ENCODE assay signal across 9 mouse cellular contexts in the genomic region with DNA sequence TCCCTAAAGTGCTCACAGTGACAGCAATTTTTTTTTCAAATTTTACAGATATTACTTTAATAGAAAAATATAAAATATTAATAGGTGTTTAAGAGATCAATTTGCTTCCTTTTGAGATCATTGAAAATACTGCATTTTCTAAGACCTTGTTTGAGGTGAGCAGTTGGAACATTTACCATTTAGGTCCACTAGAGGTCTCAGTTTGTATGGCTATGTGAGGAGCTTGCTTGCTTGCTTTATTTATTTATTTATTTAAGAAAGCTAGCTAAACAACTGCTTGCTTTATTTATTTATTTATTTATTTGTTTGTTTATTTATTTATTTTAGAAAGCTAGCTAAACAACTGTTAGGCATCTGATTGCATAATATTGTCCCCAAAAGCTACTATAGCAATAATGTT. TPM values are rescaled to one million over a fixed set of nuclear protein-coding genes. Genes with fewer than 3 reads are reported as not detected.
DNase-seq lines count a peak whose midpoint lies in the region; ATAC-seq lines count a peak whose summit lies in the region.
"Had no signal": no experiment of that assay in that cellular context is flagged by ENCODE, and none has a peak within 500 bp of the region (broad histone marks: within the 10 kb centered on the region; RNA-seq: fewer than 3 reads in every experiment).

No protein-coding gene starts in this region.

- ATAC-seq in embryonic facial prominence, embryonic 11.5 days (replicated peaks; ENCODE audit: insufficient number of reproducible peaks, low FRiP score, low TSS enrichment, low read depth) = no peak
- ATAC-seq in limb, embryonic 13.5 days (ENCODE audit: low FRiP score, low read depth) = peak; percentile 69
- 0 out of 2 replicates have a peak, but pooled peaks have one; percentile 55 for ATAC-seq in midbrain, embryonic 14.5 days (ENCODE audit: low FRiP score, low TSS enrichment)

- no peak overlapping the region for H3K4me2 ChIP-seq in embryonic facial prominence, embryonic 11.5 days (ENCODE audit: low read depth, low read length)
- H3K4me2 ChIP-seq in limb, embryonic 13.5 days (replicated peaks) = no peak overlapping the region
- no peak overlapping the region for H3K4me2 ChIP-seq in midbrain, embryonic 14.5 days (ENCODE audit: low read length)

- no peaks in the 10 kb centered on the region for H3K36me3 ChIP-seq in embryonic facial prominence, embryonic 11.5 days (replicated peaks; ENCODE audit: control insufficient read depth, insufficient read depth, low read depth, low read length)
- no peaks in the 10 kb centered on the region for H3K36me3 ChIP-seq in embryonic facial prominence, embryonic 10.5 days (replicated peaks)
- no peaks in the 10 kb centered on the region for H3K36me3 ChIP-seq in limb, embryonic 13.5 days
- no peaks in the 10 kb centered on the region for H3K36me3 ChIP-seq in limb, embryonic 10.5 days
- no peaks in the 10 kb centered on the region for H3K36me3 ChIP-seq in midbrain, embryonic 14.5 days (ENCODE audit: control insufficient read depth, insufficient read depth, low read length)

- H3K27ac ChIP-seq in embryonic facial prominence, embryonic 11.5 days (replicated peaks; ENCODE audit: low read depth, low read length) = no peak overlapping the region
- H3K27ac ChIP-seq in embryonic facial prominence, embryonic 10.5 days (replicated peaks) = no peak overlapping the region
- H3K27ac ChIP-seq in limb, embryonic 13.5 days = no peak overlapping the region
- no peak overlapping the region for H3K27ac ChIP-seq in limb, embryonic 10.5 days
- H3K27ac ChIP-seq in midbrain, embryonic 14.5 days (replicated peaks; ENCODE audit: low read depth, low read length) = no peak overlapping the region

- no peaks in the 10 kb centered on the region for H3K27me3 ChIP-seq in embryonic facial prominence, embryonic 11.5 days (ENCODE audit: control insufficient read depth, insufficient read depth, low read length)
- no peaks in the 10 kb centered on the region for H3K27me3 ChIP-seq in embryonic facial prominence, embryonic 10.5 days (replicated peaks; ENCODE audit: low read depth, poor library complexity, severe bottlenecking)
- H3K27me3 ChIP-seq in limb, embryonic 13.5 days = no peaks in the 10 kb centered on the region
- no peaks in the 10 kb centered on the region for H3K27me3 ChIP-seq in limb, embryonic 10.5 days (ENCODE audit: low read depth, poor library complexity, severe bottlenecking)
- H3K27me3 ChIP-seq in midbrain, embryonic 14.5 days (ENCODE audit: control insufficient read depth, insufficient read depth, low read length) = no peaks in the 10 kb centered on the region

- H3K9ac ChIP-seq in embryonic facial prominence, embryonic 11.5 days (replicated peaks; ENCODE audit: low read length) = no peak overlapping the region
- no peak overlapping the region for H3K9ac ChIP-seq in limb, embryonic 13.5 days
- no peak overlapping the region for H3K9ac ChIP-seq in midbrain, embryonic 14.5 days (replicated peaks; ENCODE audit: low read length)

- no peaks in the 10 kb centered on the region for H3K9me3 ChIP-seq in embryonic facial prominence, embryonic 11.5 days (replicated peaks; ENCODE audit: control insufficient read depth, low read length)
- no peaks in the 10 kb centered on the region for H3K9me3 ChIP-seq in embryonic facial prominence, embryonic 10.5 days
- H3K9me3 ChIP-seq in limb, embryonic 13.5 days = no peaks in the 10 kb centered on the region
- no peaks in the 10 kb centered on the region for H3K9me3 ChIP-seq in limb, embryonic 10.5 days (replicated peaks)
- no peaks in the 10 kb centered on the region for H3K9me3 ChIP-seq in midbrain, embryonic 14.5 days (ENCODE audit: control insufficient read depth, low read length)

- peak; percentile 54 for DNase-seq in embryonic facial prominence, embryonic 11.5 days (ENCODE audit: low spot score)
- DNase-seq in embryonic facial prominence, embryonic 10.5 days (ENCODE audit: low spot score) = no peak
- DNase-seq in limb, embryonic 10.5 days (ENCODE audit: low spot score) = no peak
- DNase-seq in brain, adult 2 months (ENCODE audit: low read depth, low spot score) = peak; percentile 80
- DNase-seq in midbrain, embryonic 14.5 days = peak; percentile 79
- no peak for DNase-seq in right cerebral cortex, postnatal 10 days (ENCODE audit: low spot score in 2 of 2)
- no peak for DNase-seq in frontal cortex, postnatal 14 days (ENCODE audit: low spot score in 2 of 2)
- DNase-seq: liver had no signal

- H3K4me3 ChIP-seq in embryonic facial prominence, embryonic 11.5 days (ENCODE audit: low read depth, low read length) = no peak overlapping the region
- no peak overlapping the region for H3K4me3 ChIP-seq in embryonic facial prominence, embryonic 10.5 days
- no peak overlapping the region for H3K4me3 ChIP-seq in limb, embryonic 13.5 days
- no peak overlapping the region for H3K4me3 ChIP-seq in limb, embryonic 10.5 days
- no peak overlapping the region for H3K4me3 ChIP-seq in midbrain, embryonic 14.5 days (replicated peaks; ENCODE audit: low read depth, low read length)

- no peaks in the 10 kb centered on the region for H3K4me1 ChIP-seq in embryonic facial prominence, embryonic 11.5 days (ENCODE audit: control insufficient read depth, insufficient read depth, low read length)
- no peaks in the 10 kb centered on the region for H3K4me1 ChIP-seq in embryonic facial prominence, embryonic 10.5 days
- H3K4me1 ChIP-seq in limb, embryonic 13.5 days = no peaks in the 10 kb centered on the region
- no peaks in the 10 kb centered on the region for H3K4me1 ChIP-seq in limb, embryonic 10.5 days
- no peaks in the 10 kb centered on the region for H3K4me1 ChIP-seq in midbrain, embryonic 14.5 days (ENCODE audit: control insufficient read depth, insufficient read depth, low read length)

RNA-seq across cellular contexts. Expression of gene Adamts1, which starts 23.1 kb away (rescaled TPM):
- polyA plus RNA-seq in embryonic facial prominence, embryonic 11.5 days (2014; fragmentation: Nextera tagmentation; extraction: Ambion mirVana) = 25.1 and 29.3 TPM in 2 replicates
- polyA plus RNA-seq in embryonic facial prominence, embryonic 10.5 days (2016; fragmentation: Nextera tagmentation; extraction: Ambion mirVana) = 21.2 and 23.9 TPM in 2 replicates
- 53.6 TPM in 2 replicates for polyA plus RNA-seq in limb, embryonic 13.5 days (2015; fragmentation: Nextera tagmentation; extraction: Ambion mirVana)
- polyA plus RNA-seq in limb, embryonic 10.5 days (2016; fragmentation: Nextera tagmentation; extraction: Ambion mirVana) = 24.7 and 26.8 TPM in 2 replicates
- polyA plus RNA-seq in midbrain, embryonic 14.5 days (2014; fragmentation: Nextera tagmentation; extraction: Ambion mirVana) = 2.1 and 4.2 TPM in 2 replicates

Comparison
In these comparisons a context has a peak if more than half of its experiments do, and no peak if none do; other contexts are left out.
1. DNase-seq: peak in embryonic facial prominence, embryonic 11.5 days (single experiment), brain, adult 2 months (single experiment) and midbrain, embryonic 14.5 days (single experiment); none in embryonic facial prominence, embryonic 10.5 days (single experiment), limb, embryonic 10.5 days (single experiment), right cerebral cortex, postnatal 10 days (0 of 2) and frontal cortex, postnatal 14 days (0 of 2).